Mouse (Mus musculus) C2C12 (cell line): ENCODE data around the gene Suclg2.

Experiments
- CEBPB ChIP-seq: IDR thresholded peaks from one replicate; pipeline ENCODE4 v1.6.1; 2011; ENCODE audit warnings: low read depth, mild to moderate bottlenecking, control low read depth, moderate library complexity
- CTCF ChIP-seq: IDR thresholded peaks from one replicate; pipeline ENCODE4 v1.5.1; 2011; ENCODE audit not compliant: control insufficient read depth, insufficient read depth, insufficient read length
- MAX ChIP-seq: IDR thresholded peaks from one replicate; pipeline ENCODE4 v1.6.1; 2011; ENCODE audit warnings: mild to moderate bottlenecking, control low read depth
- MYOG ChIP-seq: IDR thresholded peaks from one replicate; pipeline ENCODE4 v1.6.1; 2011; ENCODE audit not compliant: control insufficient read depth, insufficient read length; ENCODE audit errors: extremely low read depth

GRCm38 (mm10) chr6:95608123-95608522 is 110.5 kb downstream of the Suclg2 start:
- TF ChIP-seq CTCF: no peak
- TF ChIP-seq MYOG: no peak
- TF ChIP-seq MAX: no peak
- TF ChIP-seq CEBPB: no peak
